Mouse (Mus musculus) hindbrain, embryonic 13.5 days (tissue): ENCODE results near the gene Lgmn. TPM values are rescaled to one million over a fixed set of nuclear protein-coding genes. Genes with fewer than 3 reads are reported as not detected.

Source experiments
- ATAC-seq: fragments of 200-750 bp; cut with Nextera tagmentation; 2 replicates; pipeline ENCODE4 v1.8.0; 2017; ENCODE audit warnings: moderate TSS enrichment; ENCODE audit not compliant: low FRiP score
- H3K27ac ChIP-seq: fragments of 300-500 bp; sonication (generic); 2 replicates; pipeline ENCODE4 v1.5.1; 2015; ENCODE audit warnings: inconsistent platforms, mild to moderate bottlenecking, moderate library complexity
- H3K27me3 ChIP-seq: fragments of 300-500 bp; sonication (generic); 2 replicates; pipeline ENCODE4 v1.6.1; 2015; ENCODE audit warnings: mild to moderate bottlenecking, inconsistent platforms
- H3K36me3 ChIP-seq: fragments of 300-500 bp; sonication (generic); 2 replicates; pipeline ENCODE4 v1.6.1; 2015; ENCODE audit warnings: mild to moderate bottlenecking, inconsistent platforms
- H3K4me1 ChIP-seq: fragments of 300-500 bp; sonication (generic); replicated peaks from 2 replicates; pipeline ENCODE4 v1.6.1; 2015; ENCODE audit warnings: inconsistent platforms
- H3K4me2 ChIP-seq: fragments of 300-500 bp; sonication (generic); 2 replicates; pipeline ENCODE4 v1.6.1; 2015; ENCODE audit warnings: inconsistent platforms, mild to moderate bottlenecking, moderate library complexity
- H3K4me3 ChIP-seq: fragments of 300-500 bp; sonication (generic); 2 replicates; pipeline ENCODE4 v1.5.1; 2015; ENCODE audit warnings: mild to moderate bottlenecking, inconsistent platforms
- H3K9ac ChIP-seq: fragments of 300-500 bp; sonication (generic); 2 replicates; pipeline ENCODE4 v1.6.1; 2015; ENCODE audit warnings: mild to moderate bottlenecking, inconsistent platforms
- H3K9me3 ChIP-seq: fragments of 300-500 bp; sonication (generic); 2 replicates; pipeline ENCODE4 v1.6.1; 2016; ENCODE audit warnings: inconsistent platforms
- WGBS: fragments of 180-500 bp; shearing (Covaris S2); methylation state at CpG from one replicate; pipeline ENCODE4 v1.1.7; 2015; 5-methylcytosine and 5-hydroxymethylcytosine counted together
- polyA plus RNA-seq: library from polyadenylated mRNA; unstranded; fragments of >200 nt; fragmentation: Nextera tagmentation; extraction: Ambion mirVana; gene quantifications from 2 replicates; pipeline ENCODE4 v1.2.1, GENCODE M21; 2015

Gene Lgmn
- polyA plus RNA-seq, 1 experiment from 2014 or later, result 89.2 TPM

- WGBS, result 88% methylated on average over 10 of the region's 10 CpGs
- Histone ChIP-seq H3K27me3 (no peaks in the 10 kb centered on the region), H3K9me3 (no peaks in the 10 kb centered on the region), H3K36me3 (no peaks in the 10 kb centered on the region), H3K9ac (no peak overlapping the region), H3K4me2 (no peak overlapping the region), H3K4me1 (no peaks in the 10 kb centered on the region), H3K27ac (no peak overlapping the region), H3K4me3 (no peak overlapping the region)
- no peak for ATAC-seq
Measured at GRCm38 (mm10) chr12:102354126-102354984, 85.3 kb downstream of the Lgmn start.

DNA sequence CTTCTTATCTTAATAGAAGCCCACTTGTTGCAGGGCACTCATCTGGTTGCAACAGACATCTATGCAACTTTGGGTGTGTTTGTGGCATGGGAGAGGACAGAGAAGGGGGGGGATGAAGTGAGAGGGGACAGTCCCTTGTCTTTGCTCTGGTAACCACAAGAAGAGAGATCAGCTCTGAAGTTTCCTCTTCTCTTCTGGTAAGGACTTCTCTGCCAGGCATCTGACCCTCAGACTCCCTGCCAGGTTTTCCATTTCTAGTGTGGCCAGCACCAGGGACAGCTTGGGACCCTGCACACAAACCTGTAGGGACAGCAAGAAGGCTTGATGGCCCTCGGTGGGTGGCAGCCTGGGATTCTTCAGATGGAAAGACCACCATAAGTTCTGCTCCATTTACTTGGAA, 88.6 kb downstream of the Lgmn start:
- no peak overlapping the region for H3K9ac ChIP-seq
- no peaks in the 10 kb centered on the region for H3K9me3 ChIP-seq
- H3K36me3 ChIP-seq, result no peaks in the 10 kb centered on the region
- 88% methylated on average over 1 of the region's 1 CpGs for WGBS
- H3K4me1 ChIP-seq, result no peaks in the 10 kb centered on the region
- no peak overlapping the region for H3K27ac ChIP-seq
- no peak for ATAC-seq
- no peak overlapping the region for H3K4me3 ChIP-seq
- no peaks in the 10 kb centered on the region for H3K27me3 ChIP-seq
- no peak overlapping the region for H3K4me2 ChIP-seq

GRCm38 (mm10) chr12:102348447-102348846, 91.2 kb downstream of the Lgmn start:
- H3K27ac ChIP-seq, result no peak overlapping the region
- ATAC-seq, result no peak
- no peak overlapping the region for H3K4me3 ChIP-seq
- H3K4me1 ChIP-seq, result no peaks in the 10 kb centered on the region
- 93% methylated on average over 6 of the region's 6 CpGs for WGBS
- no peaks in the 10 kb centered on the region for H3K36me3 ChIP-seq
- no peaks in the 10 kb centered on the region for H3K27me3 ChIP-seq
- H3K9ac ChIP-seq, result no peak overlapping the region
- H3K4me2 ChIP-seq, result no peak overlapping the region
- H3K9me3 ChIP-seq, result no peaks in the 10 kb centered on the region

- Histone ChIP-seq H3K4me2 (no peak overlapping the region), H3K4me1 (peaks cover 5% of the 10 kb centered on the region; the same call in 1 of the 2 replicates), H3K27me3 (no peaks in the 10 kb centered on the region), H3K9ac (no peak overlapping the region), H3K27ac (no peak overlapping the region), H3K9me3 (no peaks in the 10 kb centered on the region), H3K4me3 (no peak overlapping the region), H3K36me3 (no peaks in the 10 kb centered on the region)
- 23% methylated on average over 1 of the region's 1 CpGs for WGBS
- ATAC-seq, result no peak
Measured at GRCm38 (mm10) chr12:102346507-102346906, 93.1 kb downstream of the Lgmn start.

DNA sequence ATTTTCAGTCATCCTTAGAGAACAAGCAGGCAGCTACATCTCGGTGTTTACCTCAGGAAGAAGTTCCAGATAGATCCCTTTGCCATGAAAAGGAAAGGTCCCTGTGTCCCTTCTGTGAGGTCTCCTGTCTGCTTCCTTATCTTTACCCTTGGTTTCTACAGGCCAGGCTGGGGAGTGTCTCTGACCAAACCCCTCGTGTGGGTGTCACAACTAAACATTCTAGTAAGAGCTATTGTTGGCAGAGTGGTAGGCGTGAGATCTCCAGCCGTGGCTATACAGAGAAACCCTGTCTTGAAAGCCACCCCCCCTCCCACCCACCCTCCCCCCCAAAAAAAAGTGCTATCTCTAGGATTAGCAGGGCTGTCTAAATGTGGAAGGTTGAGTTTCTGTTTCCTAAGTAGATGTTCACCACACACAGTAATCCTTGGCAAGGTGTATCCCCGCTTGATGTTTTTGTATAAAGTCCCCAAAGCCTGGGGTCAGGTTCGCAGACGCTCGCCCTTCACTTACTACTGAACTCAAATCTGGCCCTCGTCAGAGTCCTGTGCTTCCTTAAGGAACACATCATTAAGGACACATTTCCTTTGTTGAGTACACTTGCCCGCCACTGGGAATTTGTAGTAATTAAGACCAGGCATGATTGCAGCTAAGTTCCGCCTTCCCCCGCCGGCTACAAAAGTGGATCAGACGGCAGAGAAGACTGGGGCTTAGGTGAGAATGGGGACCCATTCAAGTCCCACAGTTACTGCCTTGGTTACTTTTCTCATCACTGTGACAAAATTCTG, 94.4 kb downstream of the Lgmn start:
- ATAC-seq, result no peak
- Histone ChIP-seq H3K36me3 (no peaks in the 10 kb centered on the region), H3K27me3 (no peaks in the 10 kb centered on the region), H3K27ac (no peak overlapping the region), H3K4me3 (no peak overlapping the region), H3K4me1 (peaks cover 5% of the 10 kb centered on the region; the same call in 1 of the 2 replicates), H3K9me3 (no peaks in the 10 kb centered on the region), H3K4me2 (no peak overlapping the region), H3K9ac (no peak overlapping the region)
- 81% methylated on average over 14 of the region's 14 CpGs for WGBS

Other genes with a start within 250 kb of the Lgmn start
- gene Rin3, start 156.8 kb downstream of the Lgmn start, polyA plus RNA-seq, result 3.4 and 4.2 TPM in 2 replicates
- 30.1 and 30.2 TPM in 2 replicates for gene Golga5, start 29.3 kb upstream of the Lgmn start, polyA plus RNA-seq
- gene Chga, start 115.2 kb upstream of the Lgmn start, polyA plus RNA-seq, result 96.0 and 102 TPM in 2 replicates